Mouse (Mus musculus): Measurements from ENCODE around the gene Ttc38. TPM values are rescaled to one million over a fixed set of nuclear protein-coding genes. Genes with fewer than 3 reads are reported as not detected.

Gene Ttc38
- 17.1 and 19.3 TPM in 2 replicates for polyA plus RNA-seq (2012; rRNA removed)

DNA sequence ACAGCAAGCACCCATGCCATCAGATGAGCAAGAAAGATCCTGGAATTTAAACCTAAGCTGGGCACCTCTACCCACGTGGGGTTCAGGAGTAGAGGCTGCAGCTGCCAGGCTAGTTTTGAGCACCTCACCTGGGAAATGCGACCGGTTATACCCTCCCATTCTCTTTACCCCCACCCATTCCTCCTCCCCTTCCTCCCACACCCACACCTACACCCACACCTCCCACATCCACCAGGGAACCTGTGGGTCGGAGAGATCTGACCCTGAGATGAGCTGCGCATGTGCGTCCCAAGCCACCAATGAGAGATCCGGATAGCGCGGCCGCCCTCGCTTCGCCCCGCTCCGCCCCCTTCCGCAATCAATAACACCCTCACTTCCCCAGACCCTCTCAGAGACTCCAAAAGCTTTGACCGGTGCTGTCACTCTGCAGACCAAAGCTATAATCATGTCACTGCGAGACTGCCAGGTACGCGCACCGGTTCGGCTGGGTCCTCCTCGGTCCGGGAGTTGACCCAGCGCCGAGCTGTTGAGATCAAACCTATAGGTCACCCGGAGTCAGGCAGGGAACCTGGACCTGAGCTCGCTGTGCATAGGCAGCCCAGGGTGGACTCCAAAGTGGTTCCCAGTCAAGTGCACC is at the start of gene Ttc38:
Ttc38 (plus strand) TSS at position 353 of the 637 bp plus-strand sequence.
- DNase-seq, result peak; percentile 95
- TF ChIP-seq POLR2A (IDR thresholded peaks at IDR 0.05; ENCODE audit: low read depth, low read length), result peak; percentile 55
- TF ChIP-seq CTCF (conservative IDR thresholded peaks at IDR 0.05; ENCODE audit: insufficient read depth, insufficient read length, low read depth, low read length), result no peak
- H3K4me1 ChIP-seq (ENCODE audit: control insufficient read depth, insufficient read depth, low read length), result no peaks in the 10 kb centered on the region
- H3K36me3 ChIP-seq (ENCODE audit: control insufficient read depth, insufficient read depth, low read length), result no peaks in the 10 kb centered on the region
- 1% methylated on average over 27 of the region's 27 CpGs for WGBS
- H3K4me3 ChIP-seq (ENCODE audit: insufficient read depth, low read depth, low read length), result peak within 1 kb of the TSS; percentile 76
- H3K27me3 ChIP-seq (replicated peaks; ENCODE audit: control insufficient read depth, insufficient read depth, low read length), result no peaks in the 10 kb centered on the region
- peak within 1 kb of the TSS; percentile 84 for H3K27ac ChIP-seq (ENCODE audit: insufficient read depth, low read depth, low read length)

DNA sequence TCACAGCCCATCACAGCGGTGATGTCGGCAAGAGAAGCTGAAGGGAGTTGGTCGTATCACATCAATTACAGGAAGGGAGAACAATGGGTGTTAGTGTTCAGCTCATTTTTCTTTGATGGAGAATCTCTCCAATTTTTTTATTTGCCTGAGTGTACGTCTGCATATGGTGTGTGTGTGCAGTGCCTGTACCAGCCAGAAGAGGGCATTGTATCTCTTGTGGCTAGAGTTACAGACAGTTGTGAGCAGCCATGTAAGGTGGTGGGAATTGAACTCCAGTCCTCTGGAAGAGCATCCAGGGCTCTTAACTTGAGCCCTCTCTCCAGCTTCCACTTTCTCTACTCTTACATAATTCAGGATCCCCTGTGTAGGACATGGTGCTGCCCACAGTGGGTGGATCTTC is 49.0 kb upstream of the Ttc38 start:
- no peaks in the 10 kb centered on the region; the same call in 1 of the 2 replicates for H3K36me3 ChIP-seq (ENCODE audit: control insufficient read depth, insufficient read depth, low read length)
- H3K4me1 ChIP-seq (ENCODE audit: control insufficient read depth, insufficient read depth, low read length), result peaks cover under 1% of the 10 kb centered on the region; the same call in 1 of the 2 replicates
- WGBS, result 75% methylated on average over 4 of the region's 4 CpGs
- no peaks in the 10 kb centered on the region for H3K27me3 ChIP-seq (replicated peaks; ENCODE audit: control insufficient read depth, insufficient read depth, low read length)
- no peak overlapping the region for H3K4me3 ChIP-seq (ENCODE audit: insufficient read depth, low read depth, low read length)
- TF ChIP-seq POLR2A (IDR thresholded peaks at IDR 0.05; ENCODE audit: low read depth, low read length), result no peak
- TF ChIP-seq CTCF (conservative IDR thresholded peaks at IDR 0.05; ENCODE audit: insufficient read depth, insufficient read length, low read depth, low read length), result peak; percentile 32
- DNase-seq, result no peak
- no peak overlapping the region for H3K27ac ChIP-seq (ENCODE audit: insufficient read depth, low read depth, low read length)

DNA sequence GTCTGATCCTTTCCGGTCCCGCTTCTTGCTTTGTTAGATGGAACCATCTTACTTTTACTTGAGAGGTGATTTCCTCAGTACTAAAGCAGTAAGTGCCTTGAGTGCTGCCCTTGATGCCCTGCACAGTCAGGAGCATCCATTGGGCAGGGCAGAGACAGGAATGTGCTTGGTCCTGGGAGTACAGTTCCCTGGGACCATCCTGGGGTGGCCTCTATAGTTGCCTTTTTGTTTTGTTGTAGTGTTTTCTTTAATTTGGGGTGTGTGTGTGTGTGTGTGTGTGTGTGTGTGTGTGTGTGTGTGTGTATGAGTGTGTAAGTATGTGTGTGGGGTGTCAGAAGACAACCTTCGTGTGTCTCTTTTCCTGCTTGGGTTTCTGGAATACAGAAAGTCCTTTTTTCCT is 47.8 kb upstream of the Ttc38 start:
- TF ChIP-seq POLR2A (IDR thresholded peaks at IDR 0.05; ENCODE audit: low read depth, low read length) (no peak), CTCF (conservative IDR thresholded peaks at IDR 0.05; ENCODE audit: insufficient read depth, insufficient read length, low read depth, low read length) (no peak)
- Histone ChIP-seq H3K27ac (ENCODE audit: insufficient read depth, low read depth, low read length) (no peak overlapping the region), H3K4me3 (ENCODE audit: insufficient read depth, low read depth, low read length) (no peak overlapping the region), H3K36me3 (ENCODE audit: control insufficient read depth, insufficient read depth, low read length) (no peaks in the 10 kb centered on the region; the same call in 1 of the 2 replicates), H3K27me3 (replicated peaks; ENCODE audit: control insufficient read depth, insufficient read depth, low read length) (no peaks in the 10 kb centered on the region), H3K4me1 (ENCODE audit: control insufficient read depth, insufficient read depth, low read length) (no peaks in the 10 kb centered on the region)
- no peak for DNase-seq
- whole genome bisulfite sequencing, result 80% methylated on average over 3 of the region's 3 CpGs

DNA sequence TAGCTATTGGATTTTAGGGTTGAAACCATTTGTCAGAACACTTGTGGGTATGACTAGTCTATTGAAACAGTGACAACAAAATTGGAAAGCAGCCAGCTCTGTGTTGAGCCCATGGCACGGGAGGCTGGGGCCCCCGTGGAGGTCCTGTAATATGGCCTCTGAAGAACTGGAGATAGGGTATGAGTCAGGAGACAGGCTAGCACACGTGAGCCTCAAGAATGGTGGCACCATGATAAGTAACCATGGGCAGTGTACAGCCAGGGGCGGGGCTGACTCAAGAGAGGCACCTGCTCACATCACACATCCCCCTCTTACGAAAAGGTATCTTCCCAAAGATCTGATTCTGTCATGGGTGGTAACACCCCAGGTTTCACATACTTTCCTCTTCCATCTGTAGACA is 45.4 kb upstream of the Ttc38 start:
- TF ChIP-seq CTCF (conservative IDR thresholded peaks at IDR 0.05; ENCODE audit: insufficient read depth, insufficient read length, low read depth, low read length) (no peak), POLR2A (IDR thresholded peaks at IDR 0.05; ENCODE audit: low read depth, low read length) (no peak)
- DNase-seq, result no peak
- WGBS, result 71% methylated on average over 5 of the region's 5 CpGs
- H3K4me1 ChIP-seq (ENCODE audit: control insufficient read depth, insufficient read depth, low read length), result no peaks in the 10 kb centered on the region
- no peaks in the 10 kb centered on the region; the same call in 1 of the 2 replicates for H3K36me3 ChIP-seq (ENCODE audit: control insufficient read depth, insufficient read depth, low read length)
- no peak overlapping the region for H3K27ac ChIP-seq (ENCODE audit: insufficient read depth, low read depth, low read length)
- no peaks in the 10 kb centered on the region for H3K27me3 ChIP-seq (replicated peaks; ENCODE audit: control insufficient read depth, insufficient read depth, low read length)
- no peak overlapping the region for H3K4me3 ChIP-seq (ENCODE audit: insufficient read depth, low read depth, low read length)

DNA sequence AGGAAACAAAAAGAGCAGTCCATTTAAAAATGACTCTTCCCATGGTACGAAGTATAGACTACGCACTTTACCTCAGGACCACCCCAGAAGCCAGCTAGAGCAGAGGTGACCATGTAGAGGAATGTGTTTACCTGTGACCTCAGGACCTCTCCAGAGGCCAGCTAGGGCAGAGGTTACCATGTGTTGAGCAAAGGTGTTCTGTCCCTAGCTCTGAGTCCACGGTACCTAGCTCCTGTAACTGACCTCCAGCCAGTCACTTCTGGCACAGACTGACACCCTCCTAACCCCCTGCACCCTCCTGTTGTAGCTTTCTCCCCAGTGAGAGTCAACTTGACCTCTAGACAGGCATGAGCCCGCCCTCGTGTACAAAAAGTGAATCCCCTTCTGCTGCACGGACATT is 44.6 kb upstream of the Ttc38 start:
- WGBS, result 81% methylated on average over 6 of the region's 6 CpGs
- no peaks in the 10 kb centered on the region; the same call in 1 of the 2 replicates for H3K36me3 ChIP-seq (ENCODE audit: control insufficient read depth, insufficient read depth, low read length)
- H3K27ac ChIP-seq (ENCODE audit: insufficient read depth, low read depth, low read length), result no peak overlapping the region
- TF ChIP-seq CTCF (conservative IDR thresholded peaks at IDR 0.05; ENCODE audit: insufficient read depth, insufficient read length, low read depth, low read length), result no peak
- no peak for TF ChIP-seq POLR2A (IDR thresholded peaks at IDR 0.05; ENCODE audit: low read depth, low read length)
- H3K4me3 ChIP-seq (ENCODE audit: insufficient read depth, low read depth, low read length), result no peak overlapping the region
- DNase-seq, result no peak
- no peaks in the 10 kb centered on the region for H3K27me3 ChIP-seq (replicated peaks; ENCODE audit: control insufficient read depth, insufficient read depth, low read length)
- no peaks in the 10 kb centered on the region for H3K4me1 ChIP-seq (ENCODE audit: control insufficient read depth, insufficient read depth, low read length)

DNA sequence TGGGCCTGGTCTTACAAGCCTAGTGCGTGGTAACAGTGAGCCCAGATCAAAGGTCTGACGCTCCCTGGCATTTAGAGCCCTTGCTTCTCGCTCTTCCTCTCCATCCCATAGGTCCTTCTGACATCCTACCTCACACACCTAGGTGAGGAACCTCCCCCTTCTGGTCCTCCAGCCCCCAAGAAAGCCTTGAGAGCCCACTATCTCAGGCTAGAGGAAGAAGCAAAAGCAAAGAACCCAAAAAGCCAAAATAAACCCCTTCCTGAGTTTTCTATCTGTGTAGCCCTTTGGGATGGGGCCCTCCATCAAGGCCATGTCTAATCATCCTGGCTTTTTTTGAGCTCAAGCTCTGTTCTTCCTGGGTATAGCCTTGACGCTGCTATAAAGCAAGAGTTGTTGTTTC is 44.1 kb upstream of the Ttc38 start:
- Histone ChIP-seq H3K4me1 (ENCODE audit: control insufficient read depth, insufficient read depth, low read length) (no peaks in the 10 kb centered on the region), H3K36me3 (ENCODE audit: control insufficient read depth, insufficient read depth, low read length) (no peaks in the 10 kb centered on the region; the same call in 1 of the 2 replicates), H3K27me3 (replicated peaks; ENCODE audit: control insufficient read depth, insufficient read depth, low read length) (no peaks in the 10 kb centered on the region), H3K4me3 (ENCODE audit: insufficient read depth, low read depth, low read length) (no peak overlapping the region), H3K27ac (ENCODE audit: insufficient read depth, low read depth, low read length) (no peak overlapping the region)
- WGBS, result 90% methylated on average over 4 of the region's 4 CpGs
- TF ChIP-seq POLR2A (IDR thresholded peaks at IDR 0.05; ENCODE audit: low read depth, low read length) (no peak), CTCF (conservative IDR thresholded peaks at IDR 0.05; ENCODE audit: insufficient read depth, insufficient read length, low read depth, low read length) (no peak)
- DNase-seq, result no peak

DNA sequence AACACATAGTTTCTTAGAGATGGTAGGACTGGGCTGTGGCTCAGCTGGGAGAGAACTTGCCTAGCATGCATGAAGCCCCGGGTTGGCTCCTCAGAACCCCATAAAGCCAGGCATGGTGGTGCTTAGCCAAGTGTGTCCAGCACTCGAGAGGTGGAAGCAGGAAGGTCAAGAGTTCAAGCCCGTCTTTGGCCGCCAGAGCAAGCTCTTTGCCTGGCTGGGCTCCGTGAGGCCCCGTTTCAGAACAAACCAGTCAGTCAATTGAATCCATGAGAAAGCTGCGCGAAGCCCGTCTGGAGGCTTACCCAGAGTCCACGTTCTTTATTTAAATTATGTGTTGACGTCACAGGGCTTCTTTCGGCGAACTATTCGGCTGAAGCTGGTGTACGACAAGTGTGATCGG is 43.5 kb upstream of the Ttc38 start:
- no peak overlapping the region for H3K27ac ChIP-seq (ENCODE audit: insufficient read depth, low read depth, low read length)
- H3K4me3 ChIP-seq (ENCODE audit: insufficient read depth, low read depth, low read length), result no peak overlapping the region
- TF ChIP-seq CTCF (conservative IDR thresholded peaks at IDR 0.05; ENCODE audit: insufficient read depth, insufficient read length, low read depth, low read length) (no peak), POLR2A (IDR thresholded peaks at IDR 0.05; ENCODE audit: low read depth, low read length) (no peak)
- no peaks in the 10 kb centered on the region for H3K27me3 ChIP-seq (replicated peaks; ENCODE audit: control insufficient read depth, insufficient read depth, low read length)
- WGBS, result 48% methylated on average over 16 of the region's 16 CpGs
- H3K36me3 ChIP-seq (ENCODE audit: control insufficient read depth, insufficient read depth, low read length), result no peaks in the 10 kb centered on the region; the same call in 1 of the 2 replicates
- DNase-seq, result peak; percentile 71
- no peaks in the 10 kb centered on the region for H3K4me1 ChIP-seq (ENCODE audit: control insufficient read depth, insufficient read depth, low read length)
